Mouse (Mus musculus) C2C12 (cell line): ENCODE measurements around the gene AL732309.1. TPM values are rescaled to one million over a fixed set of nuclear protein-coding genes. Genes with fewer than 3 reads are reported as not detected.

Experiments used
- H3K27me3 ChIP-seq: one replicate; pipeline ENCODE4 v1.6.1; 2011; ENCODE audit not compliant: control insufficient read depth, insufficient read depth, insufficient read length
- H3K36me3 ChIP-seq: one replicate; pipeline ENCODE4 v1.6.1; 2011; ENCODE audit not compliant: control insufficient read depth, insufficient read depth
- H3K4me3 ChIP-seq: one replicate; pipeline ENCODE4 v1.5.1; 2011; ENCODE audit warnings: mild to moderate bottlenecking, control low read depth; ENCODE audit not compliant: poor library complexity, insufficient read depth, severe bottlenecking
- H3K79me2 ChIP-seq: one replicate; pipeline ENCODE4 v1.6.1; 2011; ENCODE audit not compliant: control insufficient read depth, insufficient read depth
- H3K79me3 ChIP-seq: one replicate; pipeline ENCODE4 v1.6.1; 2011; ENCODE audit warnings: low read depth, control low read depth
- H3ac ChIP-seq: one replicate; pipeline ENCODE3; 2011; ENCODE audit warnings: low read depth; ENCODE audit not compliant: control insufficient read depth, insufficient read length
- CEBPB ChIP-seq: IDR thresholded peaks from one replicate; pipeline ENCODE4 v1.6.1; 2011; ENCODE audit warnings: low read depth, mild to moderate bottlenecking, control low read depth, moderate library complexity
- CTCF ChIP-seq: IDR thresholded peaks from one replicate; pipeline ENCODE4 v1.5.1; 2011; ENCODE audit not compliant: control insufficient read depth, insufficient read depth, insufficient read length
- FOSL1 ChIP-seq: IDR thresholded peaks from one replicate; pipeline ENCODE4 v1.8.0; 2011; ENCODE audit warnings: mild to moderate bottlenecking, low read length; ENCODE audit not compliant: poor library complexity, insufficient read depth, severe bottlenecking
- MAX ChIP-seq: IDR thresholded peaks from one replicate; pipeline ENCODE4 v1.6.1; 2011; ENCODE audit warnings: mild to moderate bottlenecking, control low read depth
- MYOD1 ChIP-seq: IDR thresholded peaks from one replicate; pipeline ENCODE4 v1.6.1; 2011; ENCODE audit warnings: low read depth; ENCODE audit not compliant: control insufficient read depth, insufficient read length
- MYOG ChIP-seq: IDR thresholded peaks from one replicate; pipeline ENCODE4 v1.6.1; 2011; ENCODE audit not compliant: control insufficient read depth, insufficient read length; ENCODE audit errors: extremely low read depth
- USF1 ChIP-seq: IDR thresholded peaks from one replicate; pipeline ENCODE4 v1.6.1; 2011; ENCODE audit warnings: low read depth, mild to moderate bottlenecking, control low read depth, moderate library complexity
- polyA plus RNA-seq: library from polyadenylated mRNA; unstranded; fragments of >200 nt; fragmentation: generic; extraction: Trizol; gene quantifications from one replicate; pipeline ENCODE4 v1.2.1, GENCODE M21; 2012; ENCODE audit warnings: missing spikeins

AL732309.1 gene
- polyA plus RNA-seq, 1 experiment: 3.9 TPM

GRCm38 (mm10) chr2:25197946-25198345 is 48.7 kb downstream of the AL732309.1 start:
- no peak overlapping the region for H3K4me3 ChIP-seq
- peaks cover 3% of the 10 kb centered on the region for H3K79me3 ChIP-seq
- H3K36me3 ChIP-seq: peaks cover 46% of the 10 kb centered on the region
- TF ChIP-seq FOSL1 (no peak), MYOG (no peak), MAX (no peak), USF1 (no peak), CTCF (no peak), CEBPB (no peak), MYOD1 (no peak)
- H3K27me3 ChIP-seq: no peaks in the 10 kb centered on the region
- H3ac ChIP-seq: no peak overlapping the region
- H3K79me2 ChIP-seq: peaks cover 30% of the 10 kb centered on the region

GRCm38 (mm10) chr2:25197191-25197590 is 49.5 kb downstream of the AL732309.1 start:
- Histone ChIP-seq H3K79me3 (peaks cover 3% of the 10 kb centered on the region), H3K79me2 (peaks cover 30% of the 10 kb centered on the region), H3ac (no peak overlapping the region), H3K27me3 (no peaks in the 10 kb centered on the region), H3K4me3 (peak overlapping the region; percentile 11), H3K36me3 (peaks cover 39% of the 10 kb centered on the region)
- TF ChIP-seq FOSL1 (no peak), USF1 (no peak), CEBPB (no peak), MYOG (no peak), CTCF (no peak), MYOD1 (no peak), MAX (no peak)

GRCm38 (mm10) chr2:25196172-25196954 is 50.3 kb downstream of the AL732309.1 start, which contains the start of gene Tor4a:
Tor4a (minus strand) TSS chr2:25196886.
- Histone ChIP-seq H3ac (peak within 1 kb of the TSS; percentile 41), H3K79me3 (peaks cover 3% of the 10 kb centered on the region), H3K4me3 (peak within 1 kb of the TSS; percentile 25), H3K36me3 (peaks cover 31% of the 10 kb centered on the region), H3K27me3 (no peaks in the 10 kb centered on the region), H3K79me2 (peaks cover 30% of the 10 kb centered on the region)
- TF ChIP-seq MAX (no peak), MYOD1 (no peak), FOSL1 (no peak), CTCF (no peak), CEBPB (no peak), MYOG (no peak), USF1 (no peak)

- Histone ChIP-seq H3K4me3 (peak overlapping the region; percentile 25), H3K79me3 (peaks cover 3% of the 10 kb centered on the region), H3ac (peak overlapping the region; percentile 41), H3K27me3 (no peaks in the 10 kb centered on the region), H3K36me3 (peaks cover 22% of the 10 kb centered on the region), H3K79me2 (peaks cover 30% of the 10 kb centered on the region)
- TF ChIP-seq FOSL1 (no peak), USF1 (no peak), MYOD1 (no peak), CTCF (no peak), MAX (no peak), CEBPB (no peak), MYOG (no peak)
Measured at GRCm38 (mm10) chr2:25195211-25196156, 51.2 kb downstream of the AL732309.1 start.

Other genes starting within 250 kb of the AL732309.1 start
- gene Nsmf, start 192.5 kb downstream of the AL732309.1 start, polyA plus RNA-seq: 30.6 TPM
- gene Entpd8, start 166.6 kb downstream of the AL732309.1 start, polyA plus RNA-seq: not detected
- gene Noxa1, start 151.7 kb downstream of the AL732309.1 start, polyA plus RNA-seq: not detected
- 0.56 TPM for gene Nrarp, start 66.1 kb downstream of the AL732309.1 start, polyA plus RNA-seq
- 15.5 TPM for gene Tor4a, start 50.0 kb downstream of the AL732309.1 start, polyA plus RNA-seq
- 47.4 TPM for gene Nelfb, start 35.4 kb downstream of the AL732309.1 start, polyA plus RNA-seq
- not detected for gene Stpg3, start 32.2 kb downstream of the AL732309.1 start, polyA plus RNA-seq
- not detected for gene Fam166a, start 28.1 kb downstream of the AL732309.1 start, polyA plus RNA-seq
- 800 TPM for gene Tubb4b, start 22.2 kb downstream of the AL732309.1 start, polyA plus RNA-seq
- not detected for gene Slc34a3, start 12.5 kb downstream of the AL732309.1 start, polyA plus RNA-seq
- not detected for gene Rnf224, start 10.1 kb downstream of the AL732309.1 start, polyA plus RNA-seq
- 0.22 TPM for gene Rnf208, start 4.6 kb downstream of the AL732309.1 start, polyA plus RNA-seq
- 0.25 TPM for gene Cysrt1, start 4.4 kb downstream of the AL732309.1 start, polyA plus RNA-seq
- 28.5 TPM for gene Tmem203, start 8.6 kb upstream of the AL732309.1 start, polyA plus RNA-seq
- 7.4 TPM for gene Tprn, start 15.8 kb upstream of the AL732309.1 start, polyA plus RNA-seq
- gene Ssna1, start 25.6 kb upstream of the AL732309.1 start, polyA plus RNA-seq: 143 TPM
- 89.4 TPM for gene Anapc2, start 25.6 kb upstream of the AL732309.1 start, polyA plus RNA-seq
- not detected for gene Tmem210, start 41.3 kb upstream of the AL732309.1 start, polyA plus RNA-seq
- gene Lrrc26, start 43.1 kb upstream of the AL732309.1 start, polyA plus RNA-seq: not detected
- gene Grin1, start 72.3 kb upstream of the AL732309.1 start, polyA plus RNA-seq: 0.02 TPM
- 38.0 TPM for gene Man1b1, start 85.5 kb upstream of the AL732309.1 start, polyA plus RNA-seq
- gene Dpp7, start 109.5 kb upstream of the AL732309.1 start, polyA plus RNA-seq: 22.4 TPM
- gene Uap1l1, start 118.8 kb upstream of the AL732309.1 start, polyA plus RNA-seq: 96.6 TPM
- 25.8 TPM for gene Sapcd2, start 125.5 kb upstream of the AL732309.1 start, polyA plus RNA-seq
- gene Entpd2, start 149.0 kb upstream of the AL732309.1 start, polyA plus RNA-seq: not detected
- gene Npdc1, start 152.5 kb upstream of the AL732309.1 start, polyA plus RNA-seq: 79.9 TPM
- 0.08 TPM for gene Fut7, start 176.4 kb upstream of the AL732309.1 start, polyA plus RNA-seq
- 4.2 TPM for gene Abca2, start 181.8 kb upstream of the AL732309.1 start, polyA plus RNA-seq
- 0.15 TPM for gene Clic3, start 210.0 kb upstream of the AL732309.1 start, polyA plus RNA-seq
- 12.3 TPM for gene Paxx, start 214.2 kb upstream of the AL732309.1 start, polyA plus RNA-seq
- not detected for gene Ptgds, start 223.2 kb upstream of the AL732309.1 start, polyA plus RNA-seq
- gene Lcn12, start 247.0 kb upstream of the AL732309.1 start, polyA plus RNA-seq: not detected